Mouse (Mus musculus): ENCODE measurements at regions not wholly inside any gene's neighbourhood (a gene's known extent, or its start where the extent isn't known, plus 50 kb on each side); places are given as distances from the start of the nearest gene placed in this dataset.

- H3K27ac ChIP-seq: no peak overlapping the region
- no peaks in the 10 kb centered on the region for H3K4me1 ChIP-seq (replicated peaks; ENCODE audit: control insufficient read depth in 2 of 2, insufficient read depth in 2 of 2, low read length in 1 of 2)
- H3K4me3 ChIP-seq (ENCODE audit: insufficient read depth in 1 of 2, low read depth in 2 of 2, low read length in 2 of 2): no peak overlapping the region
- DNase-seq (ENCODE audit: low read depth in 3 of 3, low spot score in 3 of 3) (no peak), ATAC-seq (ENCODE audit: insufficient read depth) (no peak)
- H3K9me3 ChIP-seq (ENCODE audit: control insufficient read depth, low read length): no peaks in the 10 kb centered on the region
- H3K4me2 ChIP-seq (ENCODE audit: low read depth): no peak overlapping the region
- no peaks in the 10 kb centered on the region for H3K36me3 ChIP-seq (replicated peaks; ENCODE audit: control insufficient read depth, insufficient read depth, low read depth)
- H3K27me3 ChIP-seq (ENCODE audit: control insufficient read depth, insufficient read depth, low read length): no peaks in the 10 kb centered on the region
- TF ChIP-seq CTCF (IDR thresholded peaks at IDR 0.05; ENCODE audit: low read depth): no peak
- TF ChIP-seq EP300 (IDR thresholded peaks at IDR 0.05; ENCODE audit: low read depth): no peak
- no peak overlapping the region for H3K9ac ChIP-seq (replicated peaks)
- WGBS (ENCODE audit: insufficient replicate concordance): 38% methylated on average over 2 of the region's 2 CpGs
Observed at GRCm38 (mm10) chr11:112303091-112303490, 478.9 kb upstream of the Sox9 start.

- no peak for TF ChIP-seq CTCF (IDR thresholded peaks at IDR 0.05; ENCODE audit: low read depth)
- TF ChIP-seq EP300 (IDR thresholded peaks at IDR 0.05; ENCODE audit: low read depth): no peak
- 68% methylated on average over 4 of the region's 4 CpGs for WGBS (ENCODE audit: insufficient replicate concordance)
- no peaks in the 10 kb centered on the region for H3K4me1 ChIP-seq (replicated peaks; ENCODE audit: control insufficient read depth in 2 of 2, insufficient read depth in 2 of 2, low read length in 1 of 2)
- ATAC-seq (ENCODE audit: insufficient read depth) (no peak), DNase-seq (ENCODE audit: low read depth in 3 of 3, low spot score in 3 of 3) (no peak)
- H3K27me3 ChIP-seq (ENCODE audit: control insufficient read depth, insufficient read depth, low read length): no peaks in the 10 kb centered on the region
- no peak overlapping the region for H3K4me3 ChIP-seq (ENCODE audit: insufficient read depth in 1 of 2, low read depth in 2 of 2, low read length in 2 of 2)
- H3K9ac ChIP-seq (replicated peaks): no peak overlapping the region
- H3K9me3 ChIP-seq (ENCODE audit: control insufficient read depth, low read length): no peaks in the 10 kb centered on the region
- H3K27ac ChIP-seq: no peak overlapping the region
- no peak overlapping the region for H3K4me2 ChIP-seq (ENCODE audit: low read depth)
- no peaks in the 10 kb centered on the region for H3K36me3 ChIP-seq (replicated peaks; ENCODE audit: control insufficient read depth, insufficient read depth, low read depth)
Observed at GRCm38 (mm10) chr11:112325850-112326249, 456.2 kb upstream of the Sox9 start.

- Histone ChIP-seq H3K9me3 (ENCODE audit: control insufficient read depth, low read length) (no peaks in the 10 kb centered on the region), H3K36me3 (replicated peaks; ENCODE audit: control insufficient read depth, insufficient read depth, low read depth) (no peaks in the 10 kb centered on the region), H3K4me1 (replicated peaks; ENCODE audit: control insufficient read depth in 2 of 2, insufficient read depth in 2 of 2, low read length in 1 of 2) (no peaks in the 10 kb centered on the region), H3K27ac (no peak overlapping the region), H3K9ac (replicated peaks) (no peak overlapping the region), H3K4me2 (ENCODE audit: low read depth) (no peak overlapping the region), H3K27me3 (ENCODE audit: control insufficient read depth, insufficient read depth, low read length) (no peaks in the 10 kb centered on the region), H3K4me3 (ENCODE audit: insufficient read depth in 1 of 2, low read depth in 2 of 2, low read length in 2 of 2) (no peak overlapping the region)
- 67% methylated on average over 4 of the region's 4 CpGs for WGBS (ENCODE audit: insufficient replicate concordance)
- ATAC-seq (ENCODE audit: insufficient read depth): no peak
- no peak for DNase-seq (ENCODE audit: low read depth in 3 of 3, low spot score in 3 of 3)
- no peak for TF ChIP-seq CTCF (IDR thresholded peaks at IDR 0.05; ENCODE audit: low read depth)
- TF ChIP-seq EP300 (IDR thresholded peaks at IDR 0.05; ENCODE audit: low read depth): no peak
Observed at GRCm38 (mm10) chr11:112327606-112328005, 454.4 kb upstream of the Sox9 start.

- H3K4me1 ChIP-seq (replicated peaks; ENCODE audit: control insufficient read depth in 2 of 2, insufficient read depth in 2 of 2, low read length in 1 of 2): no peaks in the 10 kb centered on the region
- H3K27me3 ChIP-seq (ENCODE audit: control insufficient read depth, insufficient read depth, low read length): no peaks in the 10 kb centered on the region
- WGBS (ENCODE audit: insufficient replicate concordance): 26% methylated on average over 6 of the region's 6 CpGs
- H3K27ac ChIP-seq: no peak overlapping the region
- no peak for ATAC-seq (ENCODE audit: insufficient read depth)
- no peak overlapping the region for H3K4me2 ChIP-seq (ENCODE audit: low read depth)
- H3K36me3 ChIP-seq (replicated peaks; ENCODE audit: control insufficient read depth, insufficient read depth, low read depth): no peaks in the 10 kb centered on the region
- no peak overlapping the region for H3K4me3 ChIP-seq (ENCODE audit: insufficient read depth in 1 of 2, low read depth in 2 of 2, low read length in 2 of 2)
- TF ChIP-seq EP300 (IDR thresholded peaks at IDR 0.05; ENCODE audit: low read depth): no peak
- no peak for TF ChIP-seq CTCF (IDR thresholded peaks at IDR 0.05; ENCODE audit: low read depth)
- H3K9me3 ChIP-seq (ENCODE audit: control insufficient read depth, low read length): no peaks in the 10 kb centered on the region
- no peak for DNase-seq (ENCODE audit: low read depth in 3 of 3, low spot score in 3 of 3)
- no peak overlapping the region for H3K9ac ChIP-seq (replicated peaks)
Observed at GRCm38 (mm10) chr11:112345133-112345532, 436.9 kb upstream of the Sox9 start.

- WGBS (ENCODE audit: insufficient replicate concordance): 35% methylated on average over 3 of the region's 3 CpGs
- Histone ChIP-seq H3K27ac (no peak overlapping the region), H3K4me3 (ENCODE audit: insufficient read depth in 1 of 2, low read depth in 2 of 2, low read length in 2 of 2) (no peak overlapping the region), H3K4me1 (replicated peaks; ENCODE audit: control insufficient read depth in 2 of 2, insufficient read depth in 2 of 2, low read length in 1 of 2) (no peaks in the 10 kb centered on the region), H3K27me3 (ENCODE audit: control insufficient read depth, insufficient read depth, low read length) (no peaks in the 10 kb centered on the region), H3K9me3 (ENCODE audit: control insufficient read depth, low read length) (no peaks in the 10 kb centered on the region), H3K9ac (replicated peaks) (no peak overlapping the region), H3K4me2 (ENCODE audit: low read depth) (no peak overlapping the region), H3K36me3 (replicated peaks; ENCODE audit: control insufficient read depth, insufficient read depth, low read depth) (no peaks in the 10 kb centered on the region)
- ATAC-seq (ENCODE audit: insufficient read depth) (no peak), DNase-seq (ENCODE audit: low read depth in 3 of 3, low spot score in 3 of 3) (no peak)
- TF ChIP-seq EP300 (IDR thresholded peaks at IDR 0.05; ENCODE audit: low read depth) (no peak), CTCF (IDR thresholded peaks at IDR 0.05; ENCODE audit: low read depth) (no peak)
Observed at GRCm38 (mm10) chr11:112345586-112345985, 436.4 kb upstream of the Sox9 start.

Data from liver, embryonic 14.5 days (tissue).